Mouse (Mus musculus) forebrain, embryonic 14.5 days (tissue): ENCODE measurements around the gene Kif24. TPM values are rescaled to one million over a fixed set of nuclear protein-coding genes. Genes with fewer than 3 reads are reported as not detected.

ENCODE experiments used
- ATAC-seq: fragments of 200-750 bp; cut with Nextera tagmentation; 2 replicates; pipeline ENCODE4 v1.8.0; 2017; ENCODE audit warnings: mild to moderate bottlenecking, moderate library complexity
- DNase-seq: peaks from one replicate; pipeline ENCODE4 v3.0.0-alpha.2; 2015; ENCODE audit warnings: low spot score
- H3K27ac ChIP-seq: fragments of 300-500 bp; sonication (generic); 2 replicates; pipeline ENCODE4 v1.5.1; 2014; ENCODE audit warnings: low read depth, mild to moderate bottlenecking, control low read depth, low read length, moderate library complexity
- H3K27me3 ChIP-seq: fragments of 300-500 bp; sonication (generic); replicated peaks from 2 replicates; pipeline ENCODE4 v1.6.1; 2014; ENCODE audit warnings: low read length, control low read depth, mixed read lengths; ENCODE audit not compliant: control insufficient read depth, insufficient read depth
- H3K36me3 ChIP-seq: fragments of 300-500 bp; sonication (generic); 2 replicates; pipeline ENCODE4 v1.6.1; 2014; ENCODE audit warnings: low read length, control low read depth; ENCODE audit not compliant: control insufficient read depth, insufficient read depth
- H3K4me1 ChIP-seq: fragments of 300-500 bp; sonication (generic); 2 replicates; pipeline ENCODE4 v1.6.1; 2014; ENCODE audit warnings: antibody characterized with exemption, low read length, control low read depth; ENCODE audit not compliant: control insufficient read depth, insufficient read depth
- H3K4me2 ChIP-seq: fragments of 300-500 bp; sonication (generic); 2 replicates; pipeline ENCODE4 v1.6.1; 2014; ENCODE audit warnings: mild to moderate bottlenecking, control low read depth, low read length
- H3K4me3 ChIP-seq: fragments of 300-500 bp; sonication (generic); 2 replicates; pipeline ENCODE4 v1.5.1; 2014; ENCODE audit warnings: low read depth, low read length, control low read depth
- H3K9ac ChIP-seq: fragments of 300-500 bp; sonication (generic); 2 replicates; pipeline ENCODE4 v1.6.1; 2014; ENCODE audit warnings: mild to moderate bottlenecking, low read length, control low read depth, moderate library complexity
- H3K9me3 ChIP-seq: fragments of 300-500 bp; sonication (generic); replicated peaks from 2 replicates; pipeline ENCODE4 v1.6.1; 2016; ENCODE audit warnings: low read length, control low read depth, mixed read lengths; ENCODE audit not compliant: control insufficient read depth
- WGBS: fragments of 180-500 bp; shearing (Covaris S2); extraction: QIAGEN DNeasy Blood & Tissue Kit; methylation state at CpG from one replicate; pipeline ENCODE4 v1.1.7; 2014; 5-methylcytosine and 5-hydroxymethylcytosine counted together
- polyA plus RNA-seq: library from polyadenylated mRNA; unstranded; fragments of >200 nt; fragmentation: Nextera tagmentation; extraction: Ambion mirVana; gene quantifications from 2 replicates; pipeline ENCODE4 v1.2.1, GENCODE M21; 2014

Gene Kif24
- polyA plus RNA-seq, 1 experiment from 2014 or later: 3.0 TPM

DNA sequence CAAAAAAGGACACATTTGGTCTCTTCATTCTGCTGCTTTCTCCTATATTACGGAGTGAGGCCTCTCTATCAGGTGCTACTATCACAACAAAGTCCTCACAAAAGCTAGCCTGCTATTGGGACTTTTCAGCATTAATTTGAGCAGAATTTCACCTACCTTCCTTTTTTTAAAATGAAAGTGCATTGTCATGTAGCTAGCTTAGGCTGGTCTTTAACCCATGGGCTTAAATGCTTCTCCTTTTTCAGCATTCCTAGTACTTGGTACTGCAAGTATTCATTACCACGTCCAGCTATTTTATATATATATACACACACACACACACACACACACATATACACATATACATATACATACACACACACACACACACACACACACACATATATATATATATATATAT lies 106.0 kb downstream of the Kif24 start:
- WGBS: 95% methylated on average over 2 of the region's 2 CpGs
- DNase-seq (no peak), ATAC-seq (no peak)
- Histone ChIP-seq H3K9me3 (no peaks in the 10 kb centered on the region), H3K27ac (no peak overlapping the region), H3K4me2 (no peak overlapping the region), H3K27me3 (no peaks in the 10 kb centered on the region), H3K36me3 (0 out of 2 replicates have a peak, but pooled peaks cover 3% of the 10 kb centered on the region), H3K9ac (no peak overlapping the region), H3K4me3 (no peak overlapping the region), H3K4me1 (no peaks in the 10 kb centered on the region)

- DNase-seq (peak; percentile 47), ATAC-seq (peak; percentile 46; the same call in 1 of the 2 replicates)
- 4% methylated on average over 2 of the region's 2 CpGs for WGBS
- H3K9ac ChIP-seq: no peak overlapping the region
- H3K4me3 ChIP-seq: no peak overlapping the region
- no peaks in the 10 kb centered on the region for H3K9me3 ChIP-seq
- H3K36me3 ChIP-seq: 0 out of 2 replicates have a peak, but pooled peaks cover 3% of the 10 kb centered on the region
- H3K27me3 ChIP-seq: no peaks in the 10 kb centered on the region
- H3K27ac ChIP-seq: no peak overlapping the region
- no peak overlapping the region for H3K4me2 ChIP-seq
- no peaks in the 10 kb centered on the region for H3K4me1 ChIP-seq
These were observed 107.5 kb downstream of the Kif24 start for GRCm38 (mm10) chr4:41357154-41357553.

DNA sequence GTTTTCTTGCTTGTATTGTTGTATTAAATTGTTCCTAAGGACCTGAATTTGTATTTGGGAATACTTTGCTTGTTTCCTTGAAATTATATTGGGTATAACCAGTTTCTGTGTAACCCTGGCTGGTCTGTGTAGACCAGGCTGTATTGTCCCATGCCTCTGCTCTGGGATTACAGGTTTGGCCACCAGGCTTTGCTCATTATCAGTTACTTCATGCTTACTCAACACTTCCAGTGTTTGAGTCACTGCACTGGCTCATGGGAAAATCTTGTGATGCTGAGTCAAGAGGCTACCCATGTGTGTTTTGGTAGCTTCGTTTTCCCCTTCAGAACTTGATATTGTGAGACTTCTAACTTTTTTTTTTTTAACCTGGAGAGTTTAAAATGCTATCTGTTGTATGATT lies 111.4 kb downstream of the Kif24 start:
- Histone ChIP-seq H3K27me3 (no peaks in the 10 kb centered on the region), H3K4me3 (no peak overlapping the region), H3K27ac (no peak overlapping the region), H3K4me2 (no peak overlapping the region), H3K9ac (no peak overlapping the region), H3K9me3 (no peaks in the 10 kb centered on the region), H3K36me3 (no peaks in the 10 kb centered on the region), H3K4me1 (peaks cover 6% of the 10 kb centered on the region; the same call in 1 of the 2 replicates)
- 91% methylated on average over 1 of the region's 1 CpGs for WGBS
- ATAC-seq (no peak), DNase-seq (no peak)

DNA sequence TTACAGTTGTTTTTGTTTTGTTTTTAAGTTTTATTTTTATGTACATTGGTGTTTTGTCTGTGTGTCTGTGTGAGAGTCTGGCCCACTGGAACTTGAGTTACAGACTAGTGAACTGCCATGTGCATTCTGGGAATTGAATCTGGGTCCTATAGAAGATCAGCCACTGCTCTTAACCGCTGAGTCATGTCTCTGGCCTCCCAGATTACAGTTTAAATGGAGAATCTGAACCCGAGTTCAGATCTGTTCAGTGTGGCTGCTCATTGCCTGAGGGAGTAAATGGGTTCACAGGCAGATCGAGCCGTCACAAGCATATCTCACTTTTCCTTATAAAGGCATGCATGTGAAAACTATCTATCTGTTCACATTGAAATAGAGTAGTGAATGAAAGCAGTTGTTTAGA lies 111.9 kb downstream of the Kif24 start:
- Histone ChIP-seq H3K4me3 (no peak overlapping the region), H3K36me3 (no peaks in the 10 kb centered on the region), H3K27me3 (no peaks in the 10 kb centered on the region), H3K9ac (no peak overlapping the region), H3K4me2 (no peak overlapping the region), H3K9me3 (no peaks in the 10 kb centered on the region), H3K4me1 (peaks cover 8% of the 10 kb centered on the region; the same call in 1 of the 2 replicates), H3K27ac (no peak overlapping the region)
- WGBS: 95% methylated on average over 4 of the region's 4 CpGs
- no peak for DNase-seq
- ATAC-seq: no peak

DNA sequence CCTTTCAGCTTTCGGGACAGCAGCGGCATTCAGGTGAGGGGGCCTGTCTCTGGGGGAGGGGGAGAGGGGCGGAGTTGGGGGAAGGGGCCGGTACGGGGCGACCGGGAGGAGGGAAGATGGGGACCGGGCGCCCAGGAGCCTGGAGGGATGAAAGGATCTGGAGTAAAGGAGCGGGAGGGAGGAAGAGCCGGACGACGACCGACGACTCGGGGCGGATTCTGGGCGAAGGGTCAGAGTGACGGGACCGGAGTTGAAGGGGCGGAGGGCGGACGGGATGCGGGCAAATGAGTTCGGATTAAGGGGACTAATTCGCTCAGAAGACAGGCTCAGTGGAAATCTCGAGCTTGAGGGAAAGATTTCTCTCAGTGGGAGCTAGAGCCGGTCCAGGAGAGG lies 115.5 kb downstream of the Kif24 start:
- Histone ChIP-seq H3K27me3 (no peaks in the 10 kb centered on the region), H3K27ac (peak overlapping the region; percentile 95), H3K4me3 (peak overlapping the region; percentile 83), H3K9me3 (no peaks in the 10 kb centered on the region), H3K9ac (peak overlapping the region; percentile 86), H3K4me1 (peaks cover 8% of the 10 kb centered on the region; the same call in 1 of the 2 replicates), H3K36me3 (no peaks in the 10 kb centered on the region), H3K4me2 (peak overlapping the region; percentile 68)
- ATAC-seq (peak; percentile 80; the same call in 1 of the 2 replicates), DNase-seq (no peak)
- WGBS: under 1% methylated on average over 28 of the region's 28 CpGs

- ATAC-seq: peak; percentile 97
- peak within 1 kb of the TSS; percentile 83 for H3K4me3 ChIP-seq
- under 1% methylated on average over 31 of the region's 31 CpGs for WGBS
- H3K4me2 ChIP-seq: peak within 1 kb of the TSS; percentile 68
- H3K9me3 ChIP-seq: no peaks in the 10 kb centered on the region
- peak; percentile 99 for DNase-seq
- no peaks in the 10 kb centered on the region for H3K36me3 ChIP-seq
- no peaks in the 10 kb centered on the region for H3K27me3 ChIP-seq
- H3K27ac ChIP-seq: peak within 1 kb of the TSS; percentile 95
- H3K4me1 ChIP-seq: peaks cover 8% of the 10 kb centered on the region; the same call in 1 of the 2 replicates
- H3K9ac ChIP-seq: peak within 1 kb of the TSS; percentile 86
These were observed 116.0 kb downstream of the Kif24 start, which contains the start of gene Ubap1 for GRCm38 (mm10) chr4:41348584-41349198. Gene Ubap1 (plus strand): TSS chr4:41348996.

DNA sequence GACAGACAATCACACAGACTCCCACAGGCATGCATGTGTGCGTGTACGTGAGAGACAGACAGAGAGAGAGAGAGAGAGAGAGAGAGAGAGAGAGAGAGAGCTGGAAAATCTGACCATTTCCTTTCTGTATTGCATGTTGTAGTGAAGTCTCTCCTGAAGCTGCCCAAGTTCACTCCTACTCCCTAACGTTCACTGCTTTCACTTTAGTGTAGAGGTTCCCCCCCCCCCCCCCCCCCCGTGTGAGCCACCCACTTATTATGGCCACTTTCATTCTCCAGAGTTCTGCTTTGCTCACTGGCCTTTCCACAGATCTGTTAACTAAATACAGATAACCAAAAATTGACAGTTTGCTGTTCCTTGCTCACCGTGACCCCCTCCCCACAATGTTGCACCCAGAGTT lies 116.8 kb downstream of the Kif24 start:
- WGBS: 38% methylated on average over 5 of the region's 5 CpGs
- DNase-seq (no peak), ATAC-seq (no peak)
- Histone ChIP-seq H3K9me3 (no peaks in the 10 kb centered on the region), H3K36me3 (no peaks in the 10 kb centered on the region), H3K4me3 (peak overlapping the region; percentile 83), H3K27ac (no peak overlapping the region), H3K27me3 (no peaks in the 10 kb centered on the region), H3K9ac (peak overlapping the region; percentile 30; the same call in 1 of the 2 replicates), H3K4me1 (peaks cover 8% of the 10 kb centered on the region; the same call in 1 of the 2 replicates), H3K4me2 (peak overlapping the region; percentile 49)

DNA sequence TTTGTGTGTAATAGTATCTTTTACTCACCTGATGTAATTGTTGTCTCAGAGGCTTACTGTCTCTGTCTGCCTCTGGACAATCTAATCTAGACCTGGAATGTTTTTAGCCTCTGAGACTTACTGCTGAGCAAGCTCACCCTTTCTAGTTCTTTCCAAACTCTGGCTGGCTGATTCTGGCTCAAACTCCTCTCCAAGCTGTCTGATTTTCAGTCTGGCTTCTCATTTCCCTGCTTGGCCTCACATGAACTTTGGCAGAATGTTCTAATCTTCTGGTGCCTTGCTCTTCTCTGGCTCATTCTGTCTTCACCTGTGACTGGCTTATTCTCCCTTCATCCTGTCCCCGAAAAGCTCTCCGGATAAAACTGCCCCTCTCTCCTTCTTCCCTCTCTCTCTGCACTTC lies 118.7 kb downstream of the Kif24 start:
- Histone ChIP-seq H3K27me3 (no peaks in the 10 kb centered on the region), H3K9ac (no peak overlapping the region), H3K36me3 (no peaks in the 10 kb centered on the region), H3K27ac (no peak overlapping the region), H3K4me2 (no peak overlapping the region), H3K9me3 (no peaks in the 10 kb centered on the region), H3K4me3 (no peak overlapping the region), H3K4me1 (peaks cover 8% of the 10 kb centered on the region; the same call in 1 of the 2 replicates)
- DNase-seq (no peak), ATAC-seq (no peak)
- WGBS: 66% methylated on average over 2 of the region's 2 CpGs

DNA sequence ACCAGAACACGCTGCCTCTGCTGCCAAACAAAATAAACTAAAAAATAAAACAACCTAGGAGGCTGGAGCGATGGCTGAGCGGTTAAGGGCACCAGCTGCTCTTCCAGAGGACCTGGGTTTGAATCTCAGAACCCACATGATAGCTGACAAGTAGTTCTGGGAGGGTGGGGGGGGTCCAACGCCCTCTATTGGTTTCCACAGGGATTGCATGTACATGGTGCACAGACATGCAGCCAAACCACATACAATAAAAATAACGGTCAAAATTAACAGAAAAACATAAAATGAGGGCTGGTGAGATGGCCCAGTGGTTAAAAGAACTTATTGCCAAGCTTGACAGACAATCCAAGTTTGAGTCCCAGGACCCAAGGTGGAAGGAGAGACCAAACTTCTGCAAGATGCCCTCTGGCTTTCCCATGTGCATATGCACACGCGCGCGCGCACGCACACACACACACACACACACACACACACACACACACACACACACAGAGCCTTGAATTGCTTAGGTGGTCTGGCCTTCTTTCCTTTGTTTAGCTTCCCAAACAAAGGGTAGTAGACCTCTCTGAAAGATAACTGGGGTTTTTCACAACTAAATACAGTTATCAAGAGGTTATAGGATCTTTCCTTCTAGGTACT lies 123.7 kb downstream of the Kif24 start:
- DNase-seq: no peak
- ATAC-seq: no peak
- Histone ChIP-seq H3K4me3 (no peak overlapping the region), H3K36me3 (no peaks in the 10 kb centered on the region), H3K9me3 (no peaks in the 10 kb centered on the region), H3K4me2 (no peak overlapping the region), H3K27ac (no peak overlapping the region), H3K27me3 (no peaks in the 10 kb centered on the region), H3K4me1 (no peaks in the 10 kb centered on the region), H3K9ac (no peak overlapping the region)
- WGBS: 80% methylated on average over 11 of the region's 11 CpGs
